Mouse (Mus musculus) cortical plate, adult 2 months (tissue): ENCODE measurements around the gene Prss33.

ENCODE experiments used
- CTCF ChIP-seq: fragments of 200-500 bp; IDR thresholded peaks from 2 replicates; pipeline ENCODE4 v1.5.1; 2011; ENCODE audit warnings: mild to moderate bottlenecking, control low read depth, low read length; ENCODE audit not compliant: insufficient read depth; ENCODE audit errors: extremely low read depth
- POLR2A ChIP-seq: fragments of 200-500 bp; IDR thresholded peaks from 2 replicates; pipeline ENCODE4 v1.6.1; 2011; ENCODE audit warnings: mild to moderate bottlenecking, low read length, control low read depth; ENCODE audit not compliant: insufficient read depth; ENCODE audit errors: extremely low read depth

- TF ChIP-seq CTCF (no peak), POLR2A (no peak)
Measured at GRCm38 (mm10) chr17:23862926-23863325, 27.1 kb upstream of the Prss33 start.
